Mouse (Mus musculus) testis, adult 2 months (tissue): ENCODE data around the gene Cnep1r1. TPM values are rescaled to one million over a fixed set of nuclear protein-coding genes. Genes with fewer than 3 reads are reported as not detected.
A peak's percentile ranks its signal among the peaks of the same experiment; 100 is the strongest.

Source experiments
- H3K27ac ChIP-seq: fragments of 200-500 bp; 2 replicates; pipeline ENCODE4 v1.5.1; 2012; ENCODE audit warnings: low read depth, low read length; ENCODE audit not compliant: control insufficient read depth, insufficient read depth
- H3K27me3 ChIP-seq: fragments of 200-500 bp; 2 replicates; pipeline ENCODE4 v1.6.1; 2012; ENCODE audit warnings: mild to moderate bottlenecking, low read length, moderate library complexity; ENCODE audit not compliant: control insufficient read depth, insufficient read depth
- H3K36me3 ChIP-seq: fragments of 200-500 bp; 2 replicates; pipeline ENCODE4 v1.6.1; 2012; ENCODE audit warnings: mild to moderate bottlenecking, low read length; ENCODE audit not compliant: control insufficient read depth, insufficient read depth
- H3K4me1 ChIP-seq: fragments of 200-500 bp; 2 replicates; pipeline ENCODE4 v1.6.1; 2012; ENCODE audit warnings: low read length; ENCODE audit not compliant: control insufficient read depth, insufficient read depth
- H3K4me3 ChIP-seq: fragments of 200-500 bp; 2 replicates; pipeline ENCODE4 v1.5.1; 2012; ENCODE audit warnings: low read depth, mild to moderate bottlenecking, low read length, moderate library complexity, mixed read lengths; ENCODE audit not compliant: control insufficient read depth
- CTCF ChIP-seq: fragments of 200-500 bp; IDR thresholded peaks from 2 replicates; pipeline ENCODE4 v1.5.1; 2012; ENCODE audit warnings: low read depth, mild to moderate bottlenecking, inconsistent platforms, low read length, moderate library complexity; ENCODE audit not compliant: control insufficient read depth, insufficient read depth, insufficient replicate concordance
- POLR2A ChIP-seq: fragments of 200-500 bp; IDR thresholded peaks from 2 replicates; pipeline ENCODE4 v1.6.1; 2012; ENCODE audit warnings: low read depth, mild to moderate bottlenecking, inconsistent platforms, low read length, moderate library complexity; ENCODE audit not compliant: control insufficient read depth
- polyA plus RNA-seq: library from polyadenylated mRNA; depleted of rRNA; stranded (reverse); fragments of >200 nt; gene quantifications from 2 replicates; pipeline ENCODE4 v1.2.3, GENCODE M21; 2012; rRNA removed

The Cnep1r1 gene
- polyA plus RNA-seq, 1 experiment, result 21.1 TPM

- TF ChIP-seq POLR2A, result no peak
- Histone ChIP-seq H3K4me3 (no peak overlapping the region), H3K27me3 (no peaks in the 10 kb centered on the region), H3K36me3 (no peaks in the 10 kb centered on the region), H3K4me1 (no peaks in the 10 kb centered on the region), H3K27ac (no peak overlapping the region)
Measured at GRCm38 (mm10) chr8:88144041-88144440, 25.5 kb downstream of the Cnep1r1 start.

GRCm38 (mm10) chr8:88150910-88151371 is 32.4 kb downstream of the Cnep1r1 start:
- no peaks in the 10 kb centered on the region; the same call in 1 of the 2 replicates for H3K36me3 ChIP-seq
- no peak overlapping the region for H3K27ac ChIP-seq
- no peak overlapping the region for H3K4me3 ChIP-seq
- no peaks in the 10 kb centered on the region for H3K4me1 ChIP-seq
- TF ChIP-seq CTCF (no peak), POLR2A (no peak)
- H3K27me3 ChIP-seq, result no peaks in the 10 kb centered on the region

DNA sequence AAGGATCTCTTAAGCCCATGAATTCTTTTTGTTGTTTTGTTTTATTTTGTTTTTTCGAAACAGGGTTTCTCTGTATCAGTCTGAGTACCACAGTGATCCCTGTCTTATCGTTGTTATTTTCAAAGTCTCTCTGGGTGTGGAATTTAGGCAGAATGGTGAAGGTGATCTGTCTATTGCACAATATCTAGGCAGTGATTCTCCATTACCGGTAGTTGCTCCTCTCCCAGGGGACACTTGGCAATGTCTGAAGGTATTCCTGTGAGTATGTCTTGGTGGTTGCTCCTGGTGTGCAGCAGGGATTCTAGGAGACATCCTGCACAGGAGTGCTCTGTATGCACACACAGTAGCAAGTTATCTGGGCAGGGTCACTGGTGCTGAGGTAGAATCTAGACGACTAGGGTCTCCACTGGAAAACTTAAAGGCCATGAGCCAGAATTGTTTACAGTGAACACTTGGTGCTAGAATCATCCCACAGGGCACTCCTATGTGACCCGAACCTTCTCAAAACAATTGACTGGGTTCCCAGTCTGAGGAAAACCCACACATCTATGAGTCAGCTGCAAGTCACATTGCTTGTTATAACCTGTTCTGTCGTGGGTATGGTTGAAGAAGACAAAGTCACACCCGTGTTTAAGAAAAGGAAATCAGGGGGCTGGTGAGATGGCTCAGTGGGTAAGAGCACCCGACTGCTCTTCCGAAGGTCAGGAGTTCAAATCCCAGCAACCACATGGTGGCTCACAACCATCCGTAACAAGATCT is 41.8 kb downstream of the Cnep1r1 start:
- TF ChIP-seq POLR2A (no peak), CTCF (no peak)
- Histone ChIP-seq H3K27me3 (no peaks in the 10 kb centered on the region), H3K4me1 (no peaks in the 10 kb centered on the region), H3K36me3 (peaks cover 2% of the 10 kb centered on the region; the same call in 1 of the 2 replicates), H3K4me3 (no peak overlapping the region), H3K27ac (no peak overlapping the region)

GRCm38 (mm10) chr8:88161439-88161838 is 42.9 kb downstream of the Cnep1r1 start:
- Histone ChIP-seq H3K36me3 (peaks cover 2% of the 10 kb centered on the region; the same call in 1 of the 2 replicates), H3K4me1 (no peaks in the 10 kb centered on the region), H3K4me3 (no peak overlapping the region), H3K27me3 (no peaks in the 10 kb centered on the region), H3K27ac (no peak overlapping the region)
- TF ChIP-seq POLR2A (no peak), CTCF (peak; percentile 37; the same call in 1 of the 2 replicates)

DNA sequence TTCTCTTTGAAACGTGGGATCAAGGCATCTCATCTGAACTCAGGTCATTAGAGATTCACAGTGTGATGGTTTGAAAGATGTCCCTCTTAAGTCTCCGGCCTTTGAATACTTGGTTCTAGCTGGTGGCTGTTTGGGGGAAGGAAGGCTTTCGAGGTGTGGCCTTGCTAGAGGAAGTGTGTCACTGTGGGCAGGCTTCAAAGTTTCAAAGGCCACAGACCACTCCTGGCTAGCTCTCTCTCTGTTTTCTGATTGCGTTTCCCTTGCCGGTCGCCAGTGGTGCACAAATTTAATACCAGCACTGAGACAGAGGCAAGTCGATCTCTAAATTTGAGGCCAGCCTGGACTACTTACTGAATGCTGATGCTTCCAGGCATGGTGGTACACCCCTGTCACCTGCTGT is 56.7 kb downstream of the Cnep1r1 start:
- TF ChIP-seq POLR2A, result no peak
- TF ChIP-seq CTCF, result no peak

GRCm38 (mm10) chr8:88177291-88177690 is 58.7 kb downstream of the Cnep1r1 start:
- H3K4me3 ChIP-seq, result peak overlapping the region; percentile 81
- TF ChIP-seq CTCF (no peak), POLR2A (no peak)
- no peak overlapping the region for H3K27ac ChIP-seq
- H3K4me1 ChIP-seq, result no peaks in the 10 kb centered on the region
- no peaks in the 10 kb centered on the region for H3K27me3 ChIP-seq
- no peaks in the 10 kb centered on the region for H3K36me3 ChIP-seq

More for the DNA sequence above, 56.7 kb downstream of the Cnep1r1 start:
- Histone ChIP-seq H3K27me3 (no peaks in the 10 kb centered on the region), H3K4me1 (no peaks in the 10 kb centered on the region), H3K36me3 (no peaks in the 10 kb centered on the region), H3K4me3 (peak overlapping the region; percentile 74), H3K27ac (no peak overlapping the region)

DNA sequence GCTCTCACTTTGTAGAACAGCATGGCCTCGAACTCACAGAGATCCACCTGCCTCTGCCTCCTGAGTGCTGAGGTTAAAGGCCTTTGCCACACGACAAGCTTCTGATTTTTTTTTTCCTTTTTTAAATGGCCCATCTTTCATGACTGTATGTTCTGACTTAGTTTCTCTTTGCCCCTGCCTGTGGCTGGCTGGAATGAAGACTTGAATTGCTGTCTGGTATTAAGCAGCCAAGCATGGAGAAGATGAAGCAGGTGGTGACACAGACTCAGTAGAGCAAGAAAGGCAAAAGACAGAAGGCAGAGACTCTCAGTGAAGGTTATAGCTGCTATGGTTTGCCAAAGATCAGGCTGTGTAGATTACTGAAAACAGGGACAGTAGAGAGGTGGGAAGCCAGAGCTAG is 64.6 kb downstream of the Cnep1r1 start:
- Histone ChIP-seq H3K4me3 (no peak overlapping the region), H3K27me3 (no peaks in the 10 kb centered on the region), H3K4me1 (no peaks in the 10 kb centered on the region), H3K36me3 (no peaks in the 10 kb centered on the region), H3K27ac (no peak overlapping the region)
- TF ChIP-seq CTCF (no peak), POLR2A (no peak)

Other genes starting within 250 kb of the Cnep1r1 start
- 7.2 TPM in 2 replicates for gene Zfp423, start 159.2 kb upstream of the Cnep1r1 start, polyA plus RNA-seq
- 5.3 TPM in 2 replicates for gene Heatr3, start 19.1 kb downstream of the Cnep1r1 start, polyA plus RNA-seq
- gene Tent4b, start 80.4 kb downstream of the Cnep1r1 start, polyA plus RNA-seq, result 83.1 and 92.8 TPM in 2 replicates
- gene Adcy7, start 153.6 kb downstream of the Cnep1r1 start, polyA plus RNA-seq, result 4.6 and 5.4 TPM in 2 replicates
- gene Brd7, start 243.4 kb downstream of the Cnep1r1 start, polyA plus RNA-seq, result 27.2 and 30.7 TPM in 2 replicates